Mouse (Mus musculus) liver, embryonic 12.5 days (tissue): ENCODE measurements around the gene Abcb8. TPM values are rescaled to one million over a fixed set of nuclear protein-coding genes. Genes with fewer than 3 reads are reported as not detected.
"Not testable (repeated sequence)": the region's sequence is repeated elsewhere in the genome, so short reads cannot be mapped to it uniquely, and the experiment has no call there.

Experiments used
- ATAC-seq: fragments of 200-750 bp; cut with Nextera tagmentation; 2 replicates; pipeline ENCODE4 v1.8.0; 2017; ENCODE audit warnings: moderate number of reproducible peaks, mild to moderate bottlenecking, moderate library complexity
- H3K27ac ChIP-seq: fragments of 300-500 bp; sonication (generic); 2 replicates; pipeline ENCODE4 v1.5.1; 2016; ENCODE audit warnings: mild to moderate bottlenecking
- H3K27me3 ChIP-seq: fragments of 300-500 bp; sonication (generic); replicated peaks from 2 replicates; pipeline ENCODE4 v1.6.1; 2016; ENCODE audit warnings: mild to moderate bottlenecking, moderate library complexity
- H3K36me3 ChIP-seq: fragments of 300-500 bp; sonication (generic); 2 replicates; pipeline ENCODE4 v1.6.1; 2016; ENCODE audit warnings: mild to moderate bottlenecking, moderate library complexity
- H3K4me1 ChIP-seq: fragments of 300-500 bp; sonication (generic); 2 replicates; pipeline ENCODE4 v1.6.1; 2016
- H3K4me2 ChIP-seq: fragments of 300-500 bp; sonication (generic); 2 replicates; pipeline ENCODE4 v1.6.1; 2016; ENCODE audit warnings: mild to moderate bottlenecking, moderate library complexity
- H3K4me3 ChIP-seq: fragments of 300-500 bp; sonication (generic); 2 replicates; pipeline ENCODE4 v1.5.1; 2016; ENCODE audit warnings: mild to moderate bottlenecking, moderate library complexity
- H3K9ac ChIP-seq: fragments of 300-500 bp; sonication (generic); 2 replicates; pipeline ENCODE4 v1.6.1; 2016; ENCODE audit warnings: mild to moderate bottlenecking, moderate library complexity
- H3K9me3 ChIP-seq: fragments of 300-500 bp; sonication (generic); replicated peaks from 2 replicates; pipeline ENCODE4 v1.6.1; 2016; ENCODE audit warnings: mild to moderate bottlenecking, moderate library complexity
- WGBS: fragments of 180-500 bp; shearing (Covaris S2); methylation state at CpG from one replicate; pipeline ENCODE4 v1.1.7; 2016; ENCODE audit not compliant: insufficient replicate concordance; 5-methylcytosine and 5-hydroxymethylcytosine counted together
- polyA plus RNA-seq: library from polyadenylated mRNA; unstranded; fragments of >200 nt; fragmentation: Nextera tagmentation; extraction: Ambion mirVana; gene quantifications from 2 replicates; pipeline ENCODE4 v1.2.1, GENCODE M21; 2016

Gene Abcb8
- polyA plus RNA-seq, 1 experiment from 2014 or later, result 34.1 TPM

- Histone ChIP-seq H3K27me3 (peaks cover 67% of the 10 kb centered on the region), H3K4me3 (peak overlapping the region; percentile 40), H3K4me1 (peaks cover 47% of the 10 kb centered on the region), H3K9me3 (no peaks in the 10 kb centered on the region), H3K9ac (peak overlapping the region; percentile 53), H3K36me3 (no peaks in the 10 kb centered on the region), H3K4me2 (peak overlapping the region; percentile 70), H3K27ac (no peak overlapping the region)
- ATAC-seq, result no peak
- 3% methylated on average over 73 of the region's 73 CpGs for WGBS
Observed at GRCm38 (mm10) chr5:24387264-24388241, 5.9 kb upstream of the Abcb8 start.

GRCm38 (mm10) chr5:24388246-24388915 is 5.1 kb upstream of the Abcb8 start:
- Histone ChIP-seq H3K27ac (no peak overlapping the region), H3K36me3 (no peaks in the 10 kb centered on the region), H3K9ac (peak overlapping the region; percentile 53), H3K9me3 (no peaks in the 10 kb centered on the region), H3K4me2 (peak overlapping the region; percentile 70), H3K27me3 (peaks cover 64% of the 10 kb centered on the region), H3K4me3 (peak overlapping the region; percentile 40), H3K4me1 (peaks cover 46% of the 10 kb centered on the region)
- ATAC-seq, result no peak
- WGBS, result 25% methylated on average over 26 of the region's 26 CpGs

- WGBS, result 41% methylated on average over 7 of the region's 7 CpGs
- no peak overlapping the region for H3K27ac ChIP-seq
- H3K27me3 ChIP-seq, result peaks cover 64% of the 10 kb centered on the region
Observed at GRCm38 (mm10) chr5:24389011-24389657, 4.3 kb upstream of the Abcb8 start.

GRCm38 (mm10) chr5:24389658-24390020 is 3.8 kb upstream of the Abcb8 start:
- ATAC-seq, result no peak
- Histone ChIP-seq H3K27me3 (peaks cover 61% of the 10 kb centered on the region), H3K4me3 (no peak overlapping the region), H3K36me3 (no peaks in the 10 kb centered on the region), H3K4me1 (peaks cover 40% of the 10 kb centered on the region), H3K9me3 (no peaks in the 10 kb centered on the region), H3K4me2 (no peak overlapping the region), H3K27ac (no peak overlapping the region), H3K9ac (no peak overlapping the region)
- WGBS, result 67% methylated on average over 4 of the region's 4 CpGs

More at GRCm38 (mm10) chr5:24389011-24389657, 4.3 kb upstream of the Abcb8 start:
- no peaks in the 10 kb centered on the region for H3K9me3 ChIP-seq
- H3K4me2 ChIP-seq, result no peak overlapping the region
- peaks cover 45% of the 10 kb centered on the region for H3K4me1 ChIP-seq
- ATAC-seq, result no peak
- H3K4me3 ChIP-seq, result no peak overlapping the region
- H3K36me3 ChIP-seq, result no peaks in the 10 kb centered on the region
- no peak overlapping the region for H3K9ac ChIP-seq

GRCm38 (mm10) chr5:24391864-24392263 is 1.6 kb upstream of the Abcb8 start, which contains the start of gene Atg9b:
Atg9b (minus strand) TSS chr5:24392143.
- Histone ChIP-seq H3K36me3 (0 out of 2 replicates have a peak, but pooled peaks cover 3% of the 10 kb centered on the region), H3K9me3 (no peaks in the 10 kb centered on the region), H3K4me2 (no peak within 1 kb of the TSS), H3K4me3 (no peak within 1 kb of the TSS), H3K27me3 (peaks cover 39% of the 10 kb centered on the region), H3K9ac (no peak within 1 kb of the TSS), H3K27ac (no peak within 1 kb of the TSS), H3K4me1 (peaks cover 51% of the 10 kb centered on the region)
- no peak for ATAC-seq
- 74% methylated on average over 7 of the region's 7 CpGs for WGBS

- H3K4me2 ChIP-seq, result no peak overlapping the region
- H3K27ac ChIP-seq, result no peak overlapping the region
- H3K9me3 ChIP-seq, result no peaks in the 10 kb centered on the region
- H3K36me3 ChIP-seq, result 0 out of 2 replicates have a peak, but pooled peaks cover 3% of the 10 kb centered on the region
- WGBS, result 72% methylated on average over 7 of the region's 7 CpGs
- no peak overlapping the region for H3K4me3 ChIP-seq
- ATAC-seq, result no peak
- peaks cover 30% of the 10 kb centered on the region for H3K27me3 ChIP-seq
- no peak overlapping the region for H3K9ac ChIP-seq
- peaks cover 45% of the 10 kb centered on the region for H3K4me1 ChIP-seq
Observed at GRCm38 (mm10) chr5:24392724-24393123, 739 bp upstream of the Abcb8 start.

- Histone ChIP-seq H3K27me3 (peaks cover 14% of the 10 kb centered on the region), H3K9ac (peak overlapping the region; percentile 63), H3K4me2 (peak overlapping the region; percentile 81), H3K4me1 (peaks cover 31% of the 10 kb centered on the region), H3K36me3 (0 out of 2 replicates have a peak, but pooled peaks cover 3% of the 10 kb centered on the region), H3K4me3 (peak overlapping the region; percentile 69), H3K27ac (peak overlapping the region; percentile 76), H3K9me3 (no peaks in the 10 kb centered on the region)
- peak; percentile 95 for ATAC-seq
- WGBS, result 2% methylated on average over 36 of the region's 36 CpGs
Observed at GRCm38 (mm10) chr5:24394165-24394894, 867 bp downstream of the Abcb8 start.

- ATAC-seq, H3K4me2 ChIP-seq, H3K9ac ChIP-seq, H3K4me3 ChIP-seq, H3K9me3 ChIP-seq, H3K27me3 ChIP-seq, H3K27ac ChIP-seq: not testable (repeated sequence)
- 72% methylated on average over 6 of the region's 6 CpGs for WGBS
- H3K36me3 ChIP-seq, result peaks cover 18% of the 10 kb centered on the region
- peaks cover 27% of the 10 kb centered on the region for H3K4me1 ChIP-seq
Observed at GRCm38 (mm10) chr5:24396254-24396653, 2.8 kb downstream of the Abcb8 start.

- 78% methylated on average over 10 of the region's 10 CpGs for WGBS
- ATAC-seq, result no peak
- no peaks in the 10 kb centered on the region for H3K27me3 ChIP-seq
- H3K36me3 ChIP-seq, result peaks cover 42% of the 10 kb centered on the region
- H3K4me1 ChIP-seq, result peaks cover 21% of the 10 kb centered on the region
- H3K4me2 ChIP-seq, result no peak overlapping the region
- no peak overlapping the region for H3K27ac ChIP-seq
- no peak overlapping the region for H3K4me3 ChIP-seq
- no peaks in the 10 kb centered on the region for H3K9me3 ChIP-seq
- no peak overlapping the region for H3K9ac ChIP-seq
Observed at GRCm38 (mm10) chr5:24399686-24400085, 6.2 kb downstream of the Abcb8 start.

- no peaks in the 10 kb centered on the region for H3K9me3 ChIP-seq
- peaks cover 43% of the 10 kb centered on the region for H3K36me3 ChIP-seq
- peaks cover 21% of the 10 kb centered on the region for H3K4me1 ChIP-seq
Observed at GRCm38 (mm10) chr5:24400362-24400761, 6.9 kb downstream of the Abcb8 start.

GRCm38 (mm10) chr5:24400911-24401605 is 7.6 kb downstream of the Abcb8 start:
- no peak for ATAC-seq
- H3K4me3 ChIP-seq, result no peak overlapping the region
- H3K9me3 ChIP-seq, result no peaks in the 10 kb centered on the region
- no peak overlapping the region for H3K9ac ChIP-seq
- no peaks in the 10 kb centered on the region for H3K27me3 ChIP-seq
- H3K4me1 ChIP-seq, result peaks cover 24% of the 10 kb centered on the region
- H3K4me2 ChIP-seq, result no peak overlapping the region
- no peak overlapping the region for H3K27ac ChIP-seq
- WGBS, result 79% methylated on average over 5 of the region's 5 CpGs
- H3K36me3 ChIP-seq, result peaks cover 50% of the 10 kb centered on the region

More at GRCm38 (mm10) chr5:24400362-24400761, 6.9 kb downstream of the Abcb8 start:
- Histone ChIP-seq H3K9ac (no peak overlapping the region), H3K27ac (no peak overlapping the region), H3K4me3 (no peak overlapping the region), H3K4me2 (no peak overlapping the region), H3K27me3 (no peaks in the 10 kb centered on the region)
- ATAC-seq, result no peak
- 79% methylated on average over 10 of the region's 11 CpGs for WGBS
